Mouse (Mus musculus) liver, embryonic 14.5 days (tissue): Measurements from ENCODE around the gene S100a4. TPM values are rescaled to one million over a fixed set of nuclear protein-coding genes. Genes with fewer than 3 reads are reported as not detected.

Experiments
- ATAC-seq: fragments of 200-750 bp; cut with Nextera tagmentation; 2 replicates; pipeline ENCODE4 v1.8.0; 2017; ENCODE audit warnings: moderate number of reproducible peaks, mild to moderate bottlenecking, moderate library complexity; ENCODE audit not compliant: insufficient read depth
- DNase-seq, 3 experiments: peaks; one replicate each; pipeline ENCODE4 v3.0.0-alpha.2; 2012 to 2013; ENCODE audit warnings: low read depth in 3 of 3, low spot score in 3 of 3
- H3K27ac ChIP-seq: fragments of 300-500 bp; sonication (generic); 2 replicates; pipeline ENCODE4 v1.5.1; 2014; ENCODE audit warnings: moderate library complexity, mild to moderate bottlenecking, control low read depth, inconsistent platforms
- H3K27me3 ChIP-seq: fragments of 300-500 bp; sonication (generic); 2 replicates; pipeline ENCODE4 v1.6.1; 2014; ENCODE audit warnings: mild to moderate bottlenecking, low read length, moderate library complexity; ENCODE audit not compliant: control insufficient read depth, insufficient read depth
- H3K36me3 ChIP-seq: fragments of 300-500 bp; sonication (generic); replicated peaks from 2 replicates; pipeline ENCODE4 v1.6.1; 2014; ENCODE audit warnings: low read depth; ENCODE audit not compliant: control insufficient read depth, insufficient read depth
- H3K4me1 ChIP-seq, 2 experiments: fragments of 200-500 bp in 1 of 2; fragments of 300-500 bp in 1 of 2; sonication (generic) in 1 of 2; replicated peaks; 2 replicates each; pipeline ENCODE4 v1.6.1; 2012 to 2014; ENCODE audit warnings: antibody characterized with exemption in 1 of 2, inconsistent platforms in 1 of 2, low read length in 1 of 2; ENCODE audit not compliant: control insufficient read depth in 2 of 2, insufficient read depth in 2 of 2
- H3K4me2 ChIP-seq: fragments of 300-500 bp; sonication (generic); 2 replicates; pipeline ENCODE4 v1.6.1; 2014; ENCODE audit warnings: low read depth, mild to moderate bottlenecking, control low read depth, moderate library complexity
- H3K4me3 ChIP-seq, 2 experiments: fragments of 200-500 bp in 1 of 2; fragments of 300-500 bp in 1 of 2; sonication (generic) in 1 of 2; 2 replicates each; pipeline ENCODE4 v1.5.1; 2012 to 2014; ENCODE audit warnings: low read depth in 2 of 2, low read length in 2 of 2, mild to moderate bottlenecking in 2 of 2, control low read depth in 1 of 2, inconsistent platforms in 1 of 2, moderate library complexity in 1 of 2; ENCODE audit not compliant: insufficient read depth in 1 of 2
- H3K9ac ChIP-seq: fragments of 300-500 bp; sonication (generic); replicated peaks from 2 replicates; pipeline ENCODE4 v1.6.1; 2014; ENCODE audit warnings: mild to moderate bottlenecking, control low read depth, moderate library complexity
- H3K9me3 ChIP-seq: fragments of 300-500 bp; sonication (generic); 2 replicates; pipeline ENCODE4 v1.6.1; 2016; ENCODE audit warnings: low read length, mixed read lengths; ENCODE audit not compliant: control insufficient read depth
- CTCF ChIP-seq: IDR thresholded peaks from 2 replicates; pipeline ENCODE4 v1.5.1; 2016; ENCODE audit warnings: antibody characterized with exemption, low read depth, control low read depth
- EP300 ChIP-seq: IDR thresholded peaks from 2 replicates; pipeline ENCODE4 v1.6.1; 2016; ENCODE audit warnings: antibody characterized with exemption, low read depth
- WGBS: fragments of 180-500 bp; shearing (Covaris S2); extraction: QIAGEN DNeasy Blood & Tissue Kit; methylation state at CpG from one replicate; pipeline ENCODE4 v1.1.7; 2014; ENCODE audit not compliant: insufficient replicate concordance; 5-methylcytosine and 5-hydroxymethylcytosine counted together
- polyA plus RNA-seq, 2 experiments: library from polyadenylated mRNA; depleted of rRNA in 1 of 2; stranded (reverse) in 1 of 2; unstranded in 1 of 2; fragments of >200 nt; fragmentation: Nextera tagmentation in 1 of 2; extraction: Ambion mirVana in 1 of 2; gene quantifications; 2 replicates each; pipeline versions ENCODE4 v1.2.1 to v1.2.3; 2012 to 2014

Gene S100a4
- polyA plus RNA-seq, 2 experiments, result 1.0 to 2.0 TPM

GRCm38 (mm10) chr3:90583893-90584292 is 19.7 kb upstream of the S100a4 start:
- ATAC-seq, result no peak
- Histone ChIP-seq H3K27ac (no peak overlapping the region), H3K36me3 (no peaks in the 10 kb centered on the region), H3K4me2 (no peak overlapping the region), H3K9me3 (no peaks in the 10 kb centered on the region), H3K9ac (no peak overlapping the region), H3K27me3 (no peaks in the 10 kb centered on the region), H3K4me3 (no peak overlapping the region), H3K4me1 (no peaks in the 10 kb centered on the region; a peak in 1 of 4 replicates)
- 26% methylated on average over 3 of the region's 3 CpGs for WGBS
- DNase-seq, result no peak
- TF ChIP-seq EP300, result no peak
- TF ChIP-seq CTCF, result no peak

- TF ChIP-seq CTCF, result peak; percentile 92
- TF ChIP-seq EP300, result no peak
- no peak overlapping the region for H3K27ac ChIP-seq
- H3K9me3 ChIP-seq, result no peaks in the 10 kb centered on the region
- no peaks in the 10 kb centered on the region for H3K36me3 ChIP-seq
- no peak overlapping the region for H3K4me2 ChIP-seq
- no peak overlapping the region for H3K9ac ChIP-seq
- WGBS, result 29% methylated on average over 5 of the region's 5 CpGs
- no peak for ATAC-seq
- no peaks in the 10 kb centered on the region for H3K27me3 ChIP-seq
- H3K4me1 ChIP-seq, result peaks cover 0 to 2% of the 10 kb centered on the region in 2 experiments; a peak in 1 of 4 replicates
- H3K4me3 ChIP-seq, result no peak overlapping the region
- no peak for DNase-seq
Observed at GRCm38 (mm10) chr3:90585595-90585994, 18.0 kb upstream of the S100a4 start.

GRCm38 (mm10) chr3:90586016-90586643 is 17.4 kb upstream of the S100a4 start:
- Histone ChIP-seq H3K36me3 (no peaks in the 10 kb centered on the region), H3K9me3 (no peaks in the 10 kb centered on the region), H3K27me3 (no peaks in the 10 kb centered on the region), H3K4me1 (peaks cover 0 to 2% of the 10 kb centered on the region in 2 experiments; a peak in 1 of 4 replicates), H3K4me3 (no peak overlapping the region), H3K4me2 (no peak overlapping the region), H3K9ac (no peak overlapping the region), H3K27ac (no peak overlapping the region)
- ATAC-seq, result no peak
- no peak for DNase-seq
- 67% methylated on average over 15 of the region's 15 CpGs for WGBS
- TF ChIP-seq EP300 (no peak), CTCF (no peak)

GRCm38 (mm10) chr3:90586906-90587305 is 16.7 kb upstream of the S100a4 start:
- Histone ChIP-seq H3K4me1 (peaks cover 0 to 2% of the 10 kb centered on the region in 2 experiments; a peak in 1 of 4 replicates), H3K36me3 (no peaks in the 10 kb centered on the region), H3K27ac (no peak overlapping the region), H3K9me3 (no peaks in the 10 kb centered on the region), H3K27me3 (no peaks in the 10 kb centered on the region), H3K9ac (no peak overlapping the region), H3K4me3 (no peak overlapping the region), H3K4me2 (no peak overlapping the region)
- DNase-seq (peak in 1 of 3 experiments; percentile 47), ATAC-seq (no peak)
- TF ChIP-seq CTCF, result no peak
- no peak for TF ChIP-seq EP300
- 15% methylated on average over 10 of the region's 10 CpGs for WGBS

GRCm38 (mm10) chr3:90587361-90588101 is 16.0 kb upstream of the S100a4 start:
- 75% methylated on average over 14 of the region's 14 CpGs for WGBS
- H3K4me3 ChIP-seq, result no peak overlapping the region
- no peak overlapping the region for H3K27ac ChIP-seq
- ATAC-seq (no peak), DNase-seq (no peak)
- H3K9me3 ChIP-seq, result no peaks in the 10 kb centered on the region
- no peaks in the 10 kb centered on the region for H3K36me3 ChIP-seq
- no peak overlapping the region for H3K4me2 ChIP-seq
- H3K27me3 ChIP-seq, result no peaks in the 10 kb centered on the region
- no peak overlapping the region for H3K9ac ChIP-seq
- H3K4me1 ChIP-seq, result peaks cover 0 to 2% of the 10 kb centered on the region in 2 experiments; a peak in 1 of 4 replicates
- TF ChIP-seq EP300, result no peak
- no peak for TF ChIP-seq CTCF
